Mouse (Mus musculus): ENCODE measurements around the gene Ptprz1.

The Ptprz1 gene

GRCm38 (mm10) chr6:22874781-22875613 lies at the start of gene Ptprz1:
Gene Ptprz1, plus strand, starts transcription at chr6:22875502.
- DNase-seq (ENCODE audit: low spot score in 2 of 2), result no peak

- DNase-seq (ENCODE audit: low spot score in 2 of 2), result no peak
Observed at GRCm38 (mm10) chr6:22833637-22834036, 41.7 kb upstream of the Ptprz1 start.

GRCm38 (mm10) chr6:22834100-22834970 lies 41.0 kb upstream of the Ptprz1 start:
- DNase-seq (ENCODE audit: low spot score in 2 of 2), result no peak

- no peak for DNase-seq (ENCODE audit: low spot score in 2 of 2)
Observed at GRCm38 (mm10) chr6:22875614-22876541, 576 bp downstream of the Ptprz1 start.

- no peak for DNase-seq (ENCODE audit: low spot score in 2 of 2)
Observed at GRCm38 (mm10) chr6:22887978-22888377, 12.7 kb downstream of the Ptprz1 start.

GRCm38 (mm10) chr6:22889333-22889732 lies 14.0 kb downstream of the Ptprz1 start:
- DNase-seq (ENCODE audit: low spot score in 2 of 2), result no peak

- no peak for DNase-seq (ENCODE audit: low spot score in 2 of 2)
Observed at GRCm38 (mm10) chr6:22901983-22902382, 26.7 kb downstream of the Ptprz1 start.

- no peak for DNase-seq (ENCODE audit: low spot score in 2 of 2)
Observed at GRCm38 (mm10) chr6:22908510-22909256, 33.4 kb downstream of the Ptprz1 start.

GRCm38 (mm10) chr6:22909257-22909907 lies 34.1 kb downstream of the Ptprz1 start:
- no peak for DNase-seq (ENCODE audit: low spot score in 2 of 2)

GRCm38 (mm10) chr6:22909908-22910260 lies 34.6 kb downstream of the Ptprz1 start:
- DNase-seq (ENCODE audit: low spot score in 2 of 2), result no peak

GRCm38 (mm10) chr6:22922880-22923279 lies 47.6 kb downstream of the Ptprz1 start:
- DNase-seq (ENCODE audit: low spot score in 2 of 2), result no peak

GRCm38 (mm10) chr6:22932768-22933265 lies 57.5 kb downstream of the Ptprz1 start:
- DNase-seq (ENCODE audit: low spot score in 2 of 2), result no peak

- DNase-seq (ENCODE audit: low spot score in 2 of 2), result no peak
Observed at GRCm38 (mm10) chr6:22937126-22937525, 61.8 kb downstream of the Ptprz1 start.

- DNase-seq (ENCODE audit: low spot score in 2 of 2), result no peak
Observed at GRCm38 (mm10) chr6:22937526-22937925, 62.2 kb downstream of the Ptprz1 start.

- DNase-seq (ENCODE audit: low spot score in 2 of 2), result no peak
Observed at GRCm38 (mm10) chr6:22944191-22944590, 68.9 kb downstream of the Ptprz1 start.

- DNase-seq (ENCODE audit: low spot score in 2 of 2), result no peak
Observed at GRCm38 (mm10) chr6:22963374-22963773, 88.1 kb downstream of the Ptprz1 start.

- DNase-seq (ENCODE audit: low spot score in 2 of 2), result no peak
Observed at GRCm38 (mm10) chr6:22968073-22968472, 92.8 kb downstream of the Ptprz1 start.

- DNase-seq (ENCODE audit: low spot score in 2 of 2), result no peak
Observed at GRCm38 (mm10) chr6:22983769-22984519, 108.6 kb downstream of the Ptprz1 start.

GRCm38 (mm10) chr6:22984520-22985154 lies 109.3 kb downstream of the Ptprz1 start:
- DNase-seq (ENCODE audit: low spot score in 2 of 2), result no peak

Data from spleen, postnatal 4 days (tissue).